Mouse (Mus musculus) forebrain, embryonic 11.5 days (tissue): ENCODE measurements around the gene Fis1. TPM values are rescaled to one million over a fixed set of nuclear protein-coding genes. Genes with fewer than 3 reads are reported as not detected.
"Not testable (repeated sequence)": the region's sequence is repeated elsewhere in the genome, so short reads cannot be mapped to it uniquely, and the experiment has no call there.

Source experiments
- ATAC-seq: fragments of 200-750 bp; cut with Nextera tagmentation; replicated peaks from 2 replicates; pipeline ENCODE4 v1.8.0; 2017; ENCODE audit warnings: moderate TSS enrichment; ENCODE audit not compliant: low FRiP score
- DNase-seq: peaks from one replicate; pipeline ENCODE4 v3.0.0-alpha.2; 2017; ENCODE audit warnings: low spot score
- H3K27ac ChIP-seq: fragments of 300-500 bp; sonication (generic); 2 replicates; pipeline ENCODE4 v1.5.1; 2014; ENCODE audit warnings: low read depth, low read length
- H3K27me3 ChIP-seq: fragments of 300-500 bp; sonication (generic); 2 replicates; pipeline ENCODE4 v1.6.1; 2014; ENCODE audit warnings: mild to moderate bottlenecking, low read length, mixed read lengths; ENCODE audit not compliant: control insufficient read depth, insufficient read depth
- H3K36me3 ChIP-seq: fragments of 300-500 bp; sonication (generic); 2 replicates; pipeline ENCODE4 v1.6.1; 2014; ENCODE audit warnings: mild to moderate bottlenecking, low read length, moderate library complexity, mixed read lengths; ENCODE audit not compliant: control insufficient read depth, insufficient read depth
- H3K4me1 ChIP-seq: fragments of 300-500 bp; sonication (generic); replicated peaks from 2 replicates; pipeline ENCODE4 v1.6.1; 2014; ENCODE audit warnings: low read length, mixed read lengths; ENCODE audit not compliant: control insufficient read depth, insufficient read depth
- H3K4me2 ChIP-seq: fragments of 300-500 bp; sonication (generic); 2 replicates; pipeline ENCODE4 v1.6.1; 2014; ENCODE audit warnings: low read depth, mild to moderate bottlenecking, low read length, moderate library complexity, mixed read lengths; ENCODE audit not compliant: severe bottlenecking
- H3K4me3 ChIP-seq: fragments of 300-500 bp; sonication (generic); 2 replicates; pipeline ENCODE4 v1.5.1; 2014; ENCODE audit warnings: low read depth, low read length
- H3K9ac ChIP-seq: fragments of 300-500 bp; sonication (generic); 2 replicates; pipeline ENCODE4 v1.6.1; 2014; ENCODE audit warnings: low read length
- H3K9me3 ChIP-seq: fragments of 300-500 bp; sonication (generic); 2 replicates; pipeline ENCODE4 v1.6.1; 2016; ENCODE audit warnings: low read length, mixed read lengths; ENCODE audit not compliant: control insufficient read depth
- WGBS: fragments of 180-500 bp; shearing (Covaris S2); extraction: QIAGEN DNeasy Blood & Tissue Kit; methylation state at CpG from one replicate; pipeline ENCODE4 v1.1.7; 2014; 5-methylcytosine and 5-hydroxymethylcytosine counted together
- polyA plus RNA-seq: library from polyadenylated mRNA; unstranded; fragments of >200 nt; fragmentation: Nextera tagmentation; extraction: Ambion mirVana; gene quantifications from 2 replicates; pipeline ENCODE4 v1.2.1, GENCODE M21; 2014

The Fis1 gene
- polyA plus RNA-seq, 1 experiment from 2014 or later = 277 TPM

- DNase-seq = no peak
- Histone ChIP-seq H3K4me2 (no peak overlapping the region), H3K9ac (no peak overlapping the region), H3K27me3 (no peaks in the 10 kb centered on the region), H3K9me3 (no peaks in the 10 kb centered on the region), H3K27ac (no peak overlapping the region), H3K4me1 (no peaks in the 10 kb centered on the region), H3K4me3 (no peak overlapping the region), H3K36me3 (no peaks in the 10 kb centered on the region)
- 91% methylated on average over 6 of the region's 6 CpGs for WGBS
- no peak for ATAC-seq
These were observed 16.3 kb upstream of the Fis1 start for GRCm38 (mm10) chr5:136936750-136937149.

GRCm38 (mm10) chr5:136937621-136938020 lies 15.5 kb upstream of the Fis1 start:
- Histone ChIP-seq H3K4me2 (no peak overlapping the region), H3K36me3 (no peaks in the 10 kb centered on the region), H3K4me3 (no peak overlapping the region), H3K4me1 (no peaks in the 10 kb centered on the region; the same call in 1 of the 2 replicates), H3K9ac (no peak overlapping the region), H3K9me3 (no peaks in the 10 kb centered on the region), H3K27ac (no peak overlapping the region), H3K27me3 (no peaks in the 10 kb centered on the region)
- 88% methylated on average over 5 of the region's 5 CpGs for WGBS
- DNase-seq = no peak
- ATAC-seq = no peak

- no peak for DNase-seq
- no peaks in the 10 kb centered on the region for H3K27me3 ChIP-seq
- H3K9me3 ChIP-seq = no peaks in the 10 kb centered on the region
- no peak overlapping the region for H3K4me2 ChIP-seq
- H3K36me3 ChIP-seq = no peaks in the 10 kb centered on the region
- no peaks in the 10 kb centered on the region; the same call in 1 of the 2 replicates for H3K4me1 ChIP-seq
- no peak overlapping the region for H3K27ac ChIP-seq
- no peak overlapping the region for H3K9ac ChIP-seq
- WGBS = 65% methylated on average over 7 of the region's 7 CpGs
- ATAC-seq = no peak
- no peak overlapping the region for H3K4me3 ChIP-seq
These were observed 13.8 kb upstream of the Fis1 start for GRCm38 (mm10) chr5:136939284-136939683.

DNA sequence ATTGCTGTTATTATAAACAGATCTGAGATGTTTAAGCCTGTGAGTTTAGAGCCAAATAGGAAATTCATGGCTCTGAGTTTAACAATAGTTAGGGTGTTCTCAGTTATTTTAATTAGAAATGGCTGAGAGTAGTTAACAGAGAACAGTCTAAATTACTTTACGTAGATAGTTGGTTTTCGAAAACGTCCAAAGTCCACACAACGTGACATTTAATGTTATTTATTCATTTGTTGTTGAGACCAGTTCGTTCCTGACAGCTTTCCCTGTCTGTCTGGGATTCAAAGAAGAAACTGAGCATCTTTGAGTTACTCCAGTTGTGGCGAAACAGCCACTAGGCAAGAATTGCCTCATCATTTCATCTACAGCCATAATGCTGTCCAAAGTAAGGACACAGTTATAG lies 13.0 kb upstream of the Fis1 start:
- not testable (repeated sequence) for H3K27me3 ChIP-seq, H3K4me2 ChIP-seq, H3K4me1 ChIP-seq, H3K9ac ChIP-seq, H3K27ac ChIP-seq, H3K36me3 ChIP-seq, H3K9me3 ChIP-seq, ATAC-seq, H3K4me3 ChIP-seq, DNase-seq
- 88% methylated on average over 6 of the region's 6 CpGs for WGBS

DNA sequence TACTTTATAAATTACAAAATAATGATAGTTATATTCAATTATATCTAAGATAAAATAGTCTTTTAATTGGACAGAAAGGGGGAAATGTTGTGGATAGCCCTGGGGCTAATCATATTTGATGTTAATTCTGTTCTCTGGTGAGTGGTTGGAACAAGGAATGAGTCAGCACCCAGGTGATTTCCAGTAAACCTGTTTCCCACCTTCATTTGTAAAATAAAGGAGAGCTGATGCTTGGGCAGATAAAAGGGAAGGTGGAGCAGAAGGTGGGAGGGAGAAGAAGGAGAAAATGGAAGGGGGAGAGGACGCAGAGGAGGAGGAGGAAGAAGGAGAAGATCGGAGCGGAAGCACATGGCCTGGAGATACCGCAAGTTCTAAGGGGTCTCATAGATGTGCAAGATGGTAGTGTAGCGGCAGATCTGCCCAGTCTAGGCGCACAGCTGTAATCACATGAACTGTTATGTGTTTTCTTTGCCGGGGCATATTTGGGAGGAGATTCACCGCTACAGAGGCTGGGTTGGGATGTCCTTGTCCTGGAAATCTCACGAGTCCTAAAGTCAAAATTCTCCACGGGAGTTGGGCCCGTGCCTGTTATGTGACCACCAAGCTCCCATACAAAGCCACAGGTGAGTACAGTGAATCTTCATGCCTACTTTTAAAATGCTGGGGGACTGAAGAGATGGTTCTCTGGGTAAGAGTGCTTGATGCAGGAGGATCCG lies 12.1 kb upstream of the Fis1 start:
- Histone ChIP-seq H3K4me1 (no peaks in the 10 kb centered on the region; the same call in 1 of the 2 replicates), H3K9ac (no peak overlapping the region), H3K27me3 (no peaks in the 10 kb centered on the region), H3K27ac (no peak overlapping the region), H3K36me3 (no peaks in the 10 kb centered on the region), H3K4me2 (no peak overlapping the region), H3K4me3 (no peak overlapping the region), H3K9me3 (no peaks in the 10 kb centered on the region)
- DNase-seq (no peak), ATAC-seq (no peak)
- 90% methylated on average over 12 of the region's 12 CpGs for WGBS

- ATAC-seq = no peak
- H3K27me3 ChIP-seq = no peaks in the 10 kb centered on the region
- H3K36me3 ChIP-seq = no peaks in the 10 kb centered on the region
- no peak for DNase-seq
- no peak overlapping the region for H3K4me2 ChIP-seq
- H3K9ac ChIP-seq = no peak overlapping the region
- WGBS = 78% methylated on average over 3 of the region's 3 CpGs
- no peaks in the 10 kb centered on the region; the same call in 1 of the 2 replicates for H3K4me1 ChIP-seq
- H3K27ac ChIP-seq = no peak overlapping the region
- no peaks in the 10 kb centered on the region for H3K9me3 ChIP-seq
- H3K4me3 ChIP-seq = no peak overlapping the region
These were observed 10.3 kb upstream of the Fis1 start for GRCm38 (mm10) chr5:136942781-136943180.

- no peaks in the 10 kb centered on the region for H3K36me3 ChIP-seq
- H3K27me3 ChIP-seq = no peaks in the 10 kb centered on the region
- H3K9me3 ChIP-seq = no peaks in the 10 kb centered on the region
- H3K4me2 ChIP-seq = no peak overlapping the region
- H3K4me1 ChIP-seq = no peaks in the 10 kb centered on the region; the same call in 1 of the 2 replicates
- 86% methylated on average over 2 of the region's 2 CpGs for WGBS
- DNase-seq = no peak
- no peak overlapping the region for H3K4me3 ChIP-seq
- H3K27ac ChIP-seq = no peak overlapping the region
- H3K9ac ChIP-seq = no peak overlapping the region
- no peak for ATAC-seq
These were observed 9.7 kb upstream of the Fis1 start for GRCm38 (mm10) chr5:136943382-136943781.

DNA sequence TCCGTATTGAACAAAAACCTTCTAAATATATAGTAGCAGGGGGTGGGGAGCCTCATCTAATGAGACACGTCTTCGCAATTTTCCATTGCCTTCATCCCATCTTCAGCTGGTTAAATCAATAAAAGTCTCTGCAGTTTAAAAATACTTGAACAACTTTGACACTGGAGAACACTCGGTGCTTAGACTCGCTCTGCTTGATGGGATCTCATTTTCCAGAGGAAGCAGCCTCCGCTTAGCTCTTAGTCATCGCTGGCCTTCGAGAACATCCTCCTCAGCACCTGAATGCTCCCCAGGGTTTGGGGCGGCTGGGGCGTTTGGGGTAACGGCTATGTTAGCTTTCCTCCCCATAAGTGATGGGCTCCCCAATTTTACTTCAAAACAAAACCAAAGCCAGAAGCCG lies 8.0 kb upstream of the Fis1 start:
- Histone ChIP-seq H3K27me3 (no peaks in the 10 kb centered on the region), H3K9me3 (no peaks in the 10 kb centered on the region), H3K27ac (no peak overlapping the region), H3K4me2 (no peak overlapping the region), H3K4me3 (no peak overlapping the region), H3K9ac (no peak overlapping the region), H3K4me1 (no peaks in the 10 kb centered on the region; the same call in 1 of the 2 replicates), H3K36me3 (no peaks in the 10 kb centered on the region)
- ATAC-seq (no peak), DNase-seq (no peak)
- 83% methylated on average over 12 of the region's 12 CpGs for WGBS

- H3K27ac ChIP-seq = no peak overlapping the region
- H3K27me3 ChIP-seq = no peaks in the 10 kb centered on the region
- H3K4me2 ChIP-seq = no peak overlapping the region
- no peaks in the 10 kb centered on the region for H3K9me3 ChIP-seq
- no peak overlapping the region for H3K4me3 ChIP-seq
- H3K36me3 ChIP-seq = no peaks in the 10 kb centered on the region
- DNase-seq = no peak
- no peak overlapping the region for H3K9ac ChIP-seq
- no peak for ATAC-seq
- H3K4me1 ChIP-seq = no peaks in the 10 kb centered on the region; the same call in 1 of the 2 replicates
These were observed 5.2 kb upstream of the Fis1 start for GRCm38 (mm10) chr5:136947874-136948273.
